Mouse (Mus musculus) liver, postnatal 0 days (tissue): ENCODE measurements around the gene Lrch1. TPM values are rescaled to one million over a fixed set of nuclear protein-coding genes. Genes with fewer than 3 reads are reported as not detected.

Experiments used
- ATAC-seq: fragments of 200-750 bp; cut with Nextera tagmentation; 2 replicates; pipeline ENCODE4 v1.8.0; 2017; ENCODE audit warnings: mild to moderate bottlenecking, moderate library complexity
- DNase-seq: peaks from one replicate; pipeline ENCODE4 v3.0.0-alpha.2; 2016
- H3K27ac ChIP-seq: fragments of 300-500 bp; sonication (generic); 2 replicates; pipeline ENCODE4 v1.5.1; 2014; ENCODE audit warnings: antibody characterized with exemption, moderate library complexity, mild to moderate bottlenecking, low read depth
- H3K27me3 ChIP-seq: fragments of 300-500 bp; sonication (generic); 2 replicates; pipeline ENCODE4 v1.6.1; 2014; ENCODE audit warnings: low read length, control low read depth, mixed read lengths; ENCODE audit not compliant: insufficient read depth
- H3K36me3 ChIP-seq: fragments of 300-500 bp; sonication (generic); replicated peaks from 2 replicates; pipeline ENCODE4 v1.6.1; 2014; ENCODE audit warnings: mild to moderate bottlenecking, control low read depth, low read length, moderate library complexity, mixed read lengths; ENCODE audit not compliant: insufficient read depth
- H3K4me1 ChIP-seq: fragments of 300-500 bp; sonication (generic); 2 replicates; pipeline ENCODE4 v1.6.1; 2014; ENCODE audit warnings: antibody characterized with exemption, mild to moderate bottlenecking, control low read depth; ENCODE audit not compliant: insufficient read depth
- H3K4me2 ChIP-seq: fragments of 300-500 bp; sonication (generic); 2 replicates; pipeline ENCODE4 v1.6.1; 2014; ENCODE audit warnings: low read depth, mild to moderate bottlenecking, low read length, moderate library complexity, mixed read lengths
- H3K4me3 ChIP-seq: fragments of 300-500 bp; sonication (generic); 2 replicates; pipeline ENCODE4 v1.5.1; 2014; ENCODE audit warnings: low read depth, low read length
- H3K9ac ChIP-seq: fragments of 300-500 bp; sonication (generic); replicated peaks from 2 replicates; pipeline ENCODE4 v1.6.1; 2014; ENCODE audit warnings: mild to moderate bottlenecking, moderate library complexity
- H3K9me3 ChIP-seq: fragments of 300-500 bp; sonication (generic); 2 replicates; pipeline ENCODE4 v1.6.1; 2016; ENCODE audit warnings: mild to moderate bottlenecking, control low read depth, low read length, mixed read lengths
- CTCF ChIP-seq: sonication (generic); IDR thresholded peaks from 2 replicates; pipeline ENCODE4 v1.5.1; 2016; ENCODE audit warnings: antibody characterized with exemption, low read depth
- EP300 ChIP-seq: IDR thresholded peaks from 2 replicates; pipeline ENCODE4 v1.6.1; 2016; ENCODE audit warnings: antibody characterized with exemption, low read depth, mild to moderate bottlenecking
- WGBS: fragments of 180-500 bp; shearing (Covaris S2); extraction: QIAGEN DNeasy Blood & Tissue Kit; methylation state at CpG from one replicate; pipeline ENCODE4 v1.1.7; 2014; ENCODE audit not compliant: insufficient replicate concordance; 5-methylcytosine and 5-hydroxymethylcytosine counted together
- polyA plus RNA-seq: library from polyadenylated mRNA; unstranded; fragments of >200 nt; fragmentation: Nextera tagmentation; extraction: Ambion mirVana; gene quantifications from 2 replicates; pipeline ENCODE4 v1.2.1, GENCODE M21; 2015

Lrch1 gene
- polyA plus RNA-seq, 1 experiment from 2014 or later: 3.6 TPM

- H3K9me3 ChIP-seq: no peaks in the 10 kb centered on the region
Measured at GRCm38 (mm10) chr14:74851866-74852265, 95.8 kb downstream of the Lrch1 start.

GRCm38 (mm10) chr14:74849020-74849419 is 98.7 kb downstream of the Lrch1 start:
- TF ChIP-seq EP300 (no peak), CTCF (no peak)
- no peak for ATAC-seq
- peaks cover 24% of the 10 kb centered on the region for H3K4me1 ChIP-seq

More at GRCm38 (mm10) chr14:74851866-74852265, 95.8 kb downstream of the Lrch1 start:
- WGBS: 75% methylated on average over 9 of the region's 9 CpGs
- TF ChIP-seq CTCF (no peak), EP300 (no peak)
- DNase-seq (no peak), ATAC-seq (no peak)
- no peaks in the 10 kb centered on the region for H3K27me3 ChIP-seq
- no peak overlapping the region for H3K27ac ChIP-seq
- peaks cover 10% of the 10 kb centered on the region; the same call in 1 of the 2 replicates for H3K36me3 ChIP-seq
- H3K4me2 ChIP-seq: no peak overlapping the region
- H3K4me3 ChIP-seq: no peak overlapping the region
- no peak overlapping the region; the same call in 1 of the 2 replicates for H3K9ac ChIP-seq
- peaks cover 18% of the 10 kb centered on the region for H3K4me1 ChIP-seq

GRCm38 (mm10) chr14:74848224-74848623 is 99.5 kb downstream of the Lrch1 start:
- DNase-seq (no peak), ATAC-seq (no peak)
- H3K4me1 ChIP-seq: peaks cover 20% of the 10 kb centered on the region
- no peak overlapping the region for H3K27ac ChIP-seq
- no peak overlapping the region for H3K9ac ChIP-seq
- no peaks in the 10 kb centered on the region for H3K27me3 ChIP-seq
- H3K4me2 ChIP-seq: peak overlapping the region; percentile 57; the same call in 1 of the 2 replicates
- no peaks in the 10 kb centered on the region for H3K36me3 ChIP-seq
- H3K4me3 ChIP-seq: no peak overlapping the region
- WGBS: 77% methylated on average over 5 of the region's 5 CpGs
- TF ChIP-seq EP300 (no peak), CTCF (no peak)
- H3K9me3 ChIP-seq: no peaks in the 10 kb centered on the region

More at GRCm38 (mm10) chr14:74849020-74849419, 98.7 kb downstream of the Lrch1 start:
- WGBS: 66% methylated on average over 6 of the region's 6 CpGs
- Histone ChIP-seq H3K4me2 (no peak overlapping the region), H3K4me3 (no peak overlapping the region), H3K27ac (no peak overlapping the region), H3K27me3 (no peaks in the 10 kb centered on the region), H3K9me3 (no peaks in the 10 kb centered on the region), H3K36me3 (no peaks in the 10 kb centered on the region), H3K9ac (no peak overlapping the region)
- DNase-seq: no peak

DNA sequence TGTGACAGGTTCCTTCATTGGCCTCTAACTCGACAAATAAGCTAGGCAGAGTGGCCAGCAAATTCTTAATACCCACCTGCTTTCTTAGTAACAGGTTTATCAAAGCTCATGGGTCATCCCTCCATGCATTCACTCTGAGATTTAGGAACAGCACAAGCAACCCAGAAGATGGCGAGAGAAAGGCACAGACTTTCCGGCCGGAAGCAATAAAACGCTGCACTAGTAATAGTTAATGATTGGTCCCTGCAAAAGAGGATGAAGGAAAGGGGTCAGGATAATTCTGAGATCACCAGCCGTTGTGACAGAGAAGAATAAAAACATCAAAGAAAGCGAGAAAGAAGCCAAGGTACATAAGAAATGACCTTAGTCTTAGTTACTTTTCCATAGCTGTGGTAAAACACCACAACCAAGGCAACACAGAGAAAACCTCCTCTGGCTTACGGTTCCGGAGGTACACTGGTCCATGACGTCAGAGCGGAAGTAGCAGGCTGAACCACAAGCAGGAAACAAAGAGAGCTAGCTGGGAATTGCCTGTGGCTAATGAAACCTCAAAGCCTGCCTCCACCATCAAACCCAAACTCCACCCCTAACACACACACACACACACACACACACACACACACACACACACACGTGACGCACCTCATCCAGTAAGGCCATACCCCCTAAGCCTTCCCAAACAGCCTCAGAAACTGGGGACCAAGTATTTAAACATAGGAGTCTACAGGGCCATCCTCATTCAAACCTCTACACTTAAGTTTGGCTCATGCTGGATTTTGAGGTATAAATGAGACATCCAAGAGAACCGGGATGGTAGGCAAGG is 100.2 kb downstream of the Lrch1 start:
- Histone ChIP-seq H3K4me2 (peak overlapping the region; percentile 57), H3K4me3 (no peak overlapping the region), H3K36me3 (no peaks in the 10 kb centered on the region), H3K9ac (no peak overlapping the region), H3K27me3 (no peaks in the 10 kb centered on the region), H3K9me3 (no peaks in the 10 kb centered on the region), H3K27ac (0 out of 2 replicates have a peak overlapping the region, but pooled peaks have one; percentile 22), H3K4me1 (peaks cover 16% of the 10 kb centered on the region)
- DNase-seq (peak; percentile 59), ATAC-seq (peak; percentile 78)
- 30% methylated on average over 14 of the region's 14 CpGs for WGBS
- TF ChIP-seq CTCF (no peak), EP300 (0 out of 2 replicates have a peak, but pooled peaks have one; percentile 17)

GRCm38 (mm10) chr14:74846668-74847067 is 101.0 kb downstream of the Lrch1 start:
- peaks cover 16% of the 10 kb centered on the region for H3K4me1 ChIP-seq
- no peak for ATAC-seq
- no peaks in the 10 kb centered on the region for H3K9me3 ChIP-seq
- H3K27me3 ChIP-seq: no peaks in the 10 kb centered on the region
- 46% methylated on average over 5 of the region's 5 CpGs for WGBS
- H3K36me3 ChIP-seq: no peaks in the 10 kb centered on the region
- H3K4me2 ChIP-seq: no peak overlapping the region
- no peak overlapping the region for H3K27ac ChIP-seq
- no peak overlapping the region for H3K9ac ChIP-seq
- no peak overlapping the region for H3K4me3 ChIP-seq
- TF ChIP-seq CTCF (no peak), EP300 (no peak)
- no peak for DNase-seq

DNA sequence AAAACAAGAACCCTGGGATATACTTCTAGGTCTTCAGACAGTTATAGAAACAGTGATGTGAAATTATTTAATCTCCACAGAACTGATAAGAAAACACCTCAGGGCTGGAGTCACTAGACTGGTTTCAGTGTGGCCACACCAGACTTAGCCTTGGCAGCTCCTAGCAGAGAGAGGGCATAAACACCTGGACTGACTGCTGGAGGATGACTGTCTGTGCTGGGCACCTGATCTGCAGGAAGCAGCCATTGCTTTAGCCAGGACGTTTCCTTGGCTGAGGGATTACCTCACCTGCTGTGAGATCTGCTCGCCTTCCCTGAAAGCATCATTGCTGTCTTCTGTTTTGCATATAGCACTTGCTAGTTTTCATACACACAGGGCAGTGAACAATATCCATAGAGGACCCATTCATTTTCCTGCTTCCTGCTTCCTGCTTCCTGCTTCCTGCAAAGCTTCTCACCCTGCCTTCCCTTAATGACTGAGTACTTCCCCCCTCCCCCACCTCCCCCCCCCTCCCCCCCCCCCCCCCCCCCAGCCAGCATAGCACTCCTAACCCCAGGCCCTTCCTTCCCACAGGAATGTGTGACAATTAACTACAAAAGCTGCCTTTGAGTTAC is 101.9 kb downstream of the Lrch1 start:
- DNase-seq: no peak
- TF ChIP-seq CTCF (no peak), EP300 (no peak)
- no peak overlapping the region for H3K9ac ChIP-seq
- H3K4me3 ChIP-seq: no peak overlapping the region
- no peaks in the 10 kb centered on the region for H3K27me3 ChIP-seq
- H3K36me3 ChIP-seq: no peaks in the 10 kb centered on the region
- no peaks in the 10 kb centered on the region for H3K9me3 ChIP-seq
- WGBS: 48% methylated on average over 2 of the region's 2 CpGs
- no peak for ATAC-seq
- H3K4me2 ChIP-seq: no peak overlapping the region
- H3K4me1 ChIP-seq: peaks cover 23% of the 10 kb centered on the region
- no peak overlapping the region for H3K27ac ChIP-seq
